Mouse (Mus musculus) mature B cell (primary cell): ENCODE measurements around the gene Atp1a4.

ENCODE experiments used
- in situ Hi-C: fragments of 300-500 bp; cut with MboI; formaldehyde crosslinking; loops from 2 replicates; pipeline ENCODE4 v1.14.3; 2019

The Atp1a4 gene

DNA sequence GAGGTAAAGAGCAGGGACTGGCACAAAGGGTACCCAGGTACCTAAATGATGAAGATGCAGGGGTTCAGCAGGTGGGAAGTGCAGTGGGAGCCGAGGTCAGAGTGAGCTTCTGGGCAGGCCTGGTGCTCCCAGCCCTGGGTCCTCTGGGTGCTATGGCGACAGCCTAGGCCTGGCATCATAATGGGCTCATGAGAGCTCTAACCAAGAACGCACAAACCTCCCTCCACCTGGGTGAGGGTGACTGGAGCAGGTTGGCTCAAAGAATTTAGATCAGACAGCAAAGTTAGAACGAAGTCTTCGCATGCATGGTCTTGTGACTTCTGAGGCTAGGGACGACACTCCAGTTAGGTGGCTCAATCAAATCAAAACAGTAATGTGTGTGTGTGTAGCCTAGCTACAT is at the start of gene Atp1a4:
Atp1a4 (minus strand) TSS at position 101 of the 400 bp plus-strand sequence.
- in situ Hi-C loops: no loop called here

DNA sequence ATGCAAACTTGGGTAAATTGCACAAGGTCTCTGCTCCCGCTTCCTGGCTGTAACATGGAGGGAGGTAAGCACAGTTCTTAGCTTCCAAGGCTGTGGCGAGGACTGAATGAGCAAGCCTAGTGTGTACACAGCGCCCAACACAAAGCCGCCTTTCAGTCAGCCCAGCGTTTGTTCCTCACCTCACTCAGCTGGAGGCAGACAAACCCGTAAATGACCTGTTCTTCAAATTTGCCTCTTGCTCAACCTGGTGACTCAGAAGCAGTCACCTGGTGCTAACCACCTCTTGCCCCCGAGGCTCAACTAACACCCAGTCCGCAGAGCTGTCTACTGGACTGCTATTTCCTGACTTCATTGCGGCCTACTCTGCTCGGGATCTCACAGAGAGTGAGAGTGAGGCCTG is 49.7 kb upstream of the Atp1a4 start:
- in situ Hi-C loops: no loop called here

DNA sequence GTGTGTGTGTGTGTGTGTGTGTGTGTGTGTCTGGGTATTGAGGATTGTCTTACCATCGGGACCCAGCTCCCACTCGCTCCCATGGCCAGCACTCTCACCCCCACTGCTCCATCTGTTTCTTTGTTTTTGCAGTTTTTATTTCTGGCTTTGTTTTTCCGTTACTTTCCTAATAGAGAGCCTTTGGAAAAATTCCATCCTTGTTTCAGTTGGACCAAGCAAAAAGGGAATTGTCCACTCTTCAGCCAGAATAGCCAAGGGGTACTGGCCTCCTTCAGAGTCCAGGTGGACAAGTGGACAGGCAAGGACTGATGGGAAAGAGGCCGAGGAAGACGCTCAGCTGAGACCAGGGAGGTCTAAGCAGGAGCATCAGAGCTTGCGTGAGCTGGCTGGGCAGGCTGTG is 48.7 kb upstream of the Atp1a4 start:
- in situ Hi-C loops: no loop called here

DNA sequence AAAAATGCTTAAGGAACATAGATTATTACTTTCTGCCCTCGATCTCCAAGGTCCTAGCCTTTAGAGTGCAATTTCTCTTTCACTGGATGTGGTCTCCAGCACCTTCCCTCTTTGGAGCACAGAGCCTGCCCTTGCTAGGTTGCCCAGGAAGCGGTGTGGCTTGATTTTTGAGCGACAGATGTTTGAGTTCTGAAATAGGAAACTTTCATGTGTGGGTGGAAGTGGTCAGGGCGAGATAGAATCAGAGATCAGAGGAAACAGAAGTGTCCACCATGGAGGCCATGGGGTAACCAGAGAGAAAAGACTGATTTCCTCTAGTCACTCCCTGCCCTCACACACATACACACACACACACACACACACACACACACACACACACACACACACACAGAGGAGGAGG is 48.0 kb upstream of the Atp1a4 start:
- in situ Hi-C loops: no loop called here

DNA sequence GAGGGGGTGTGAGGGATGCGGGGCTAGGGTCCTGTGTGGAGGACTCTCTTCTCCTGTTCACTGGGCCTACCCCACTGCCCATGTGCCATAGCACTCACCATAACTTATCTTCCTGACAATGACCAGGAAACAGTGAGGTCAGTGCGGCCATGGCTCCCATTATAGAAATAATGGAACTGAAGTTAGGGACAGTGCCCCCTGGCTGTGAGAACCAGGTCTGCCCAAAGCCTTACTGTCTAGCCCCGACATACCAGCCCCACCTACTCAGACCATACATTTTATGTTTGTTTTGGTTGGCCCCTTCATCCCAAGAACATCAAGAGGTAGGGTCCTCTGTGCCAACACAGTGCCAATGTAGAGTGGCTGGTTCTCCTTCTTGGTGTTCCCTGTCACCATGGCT is 47.4 kb upstream of the Atp1a4 start:
- in situ Hi-C loops: no loop called here

DNA sequence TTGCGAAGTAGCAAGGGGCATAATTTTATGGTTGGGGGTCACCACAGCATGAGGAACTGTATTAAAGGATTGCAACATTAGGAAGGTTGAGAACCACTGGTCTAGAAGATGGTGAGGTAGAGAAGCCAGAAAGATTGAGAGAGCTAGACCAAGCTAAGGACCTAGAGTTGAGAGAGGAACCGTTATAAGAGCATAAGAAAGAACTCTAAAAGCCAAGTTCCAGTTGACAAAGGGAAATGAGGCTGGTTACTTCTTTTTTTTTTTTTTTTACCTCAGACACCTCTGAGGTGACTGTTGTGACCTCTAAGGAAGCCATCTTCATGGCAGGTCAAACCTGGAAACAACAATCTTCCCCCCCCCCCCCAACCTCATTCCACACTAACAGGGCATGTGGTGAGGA is 46.9 kb upstream of the Atp1a4 start:
- in situ Hi-C loops: no loop called here

DNA sequence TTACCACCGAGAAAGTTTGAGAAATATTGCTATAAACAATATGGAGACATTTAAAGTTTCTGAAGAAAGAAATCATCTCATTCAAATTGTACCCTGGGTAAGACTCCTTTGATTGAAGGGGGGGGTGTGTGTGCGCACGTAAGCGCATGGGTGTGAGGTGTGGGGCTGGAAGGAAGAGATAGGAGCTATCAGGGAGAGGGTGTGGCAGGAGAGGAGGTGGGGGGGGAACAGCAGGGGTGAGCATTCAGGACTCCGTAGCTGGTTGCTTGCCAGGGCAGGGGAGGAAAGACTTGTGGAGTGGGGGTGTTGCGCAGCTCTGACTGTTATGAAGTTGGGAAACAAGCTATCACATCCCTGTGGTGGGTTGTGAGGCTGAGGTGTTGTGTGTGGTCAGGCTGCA is 46.2 kb upstream of the Atp1a4 start:
- in situ Hi-C loops: no loop called here

DNA sequence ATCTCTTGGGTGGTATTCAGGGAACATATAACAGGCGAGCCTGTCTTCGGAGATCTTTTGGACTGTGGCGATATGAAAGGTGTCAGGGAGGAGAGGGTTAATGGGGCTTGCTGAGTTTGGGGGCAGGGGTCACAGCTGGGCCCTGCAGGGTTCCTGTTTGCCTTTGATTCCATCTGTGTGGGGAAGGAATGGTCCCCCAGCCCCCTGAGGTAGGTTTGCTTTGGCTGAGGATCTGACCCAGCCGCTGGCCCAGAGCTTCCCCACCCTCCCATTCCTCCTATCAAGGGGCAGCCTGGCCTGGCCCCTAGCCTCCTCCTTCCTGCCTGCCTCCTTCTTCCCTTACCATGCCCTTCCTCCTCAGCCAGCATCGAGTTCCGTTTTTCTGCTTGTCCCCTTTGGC is 44.6 kb upstream of the Atp1a4 start:
- in situ Hi-C loops: no loop called here

DNA sequence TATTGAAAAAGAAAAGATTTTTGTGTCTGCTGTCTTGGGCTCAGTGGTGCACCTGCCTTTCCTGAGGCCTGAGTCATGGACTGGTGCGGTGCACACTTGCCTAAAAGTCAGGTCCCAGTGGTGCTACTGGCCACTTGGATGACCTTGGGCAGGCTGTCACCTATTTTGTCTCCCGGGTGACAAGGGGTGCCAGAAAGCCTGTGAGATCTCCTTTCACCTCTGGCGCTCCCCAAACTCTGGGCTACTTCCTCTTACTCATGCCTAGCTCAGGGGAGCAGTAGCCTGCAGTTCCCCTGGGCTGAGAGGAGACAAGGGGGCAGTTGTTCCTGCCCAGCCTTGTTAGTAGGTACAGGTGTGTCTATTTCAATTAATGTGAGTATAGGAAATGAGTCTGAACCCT is 44.1 kb upstream of the Atp1a4 start:
- in situ Hi-C loops: no loop called here

DNA sequence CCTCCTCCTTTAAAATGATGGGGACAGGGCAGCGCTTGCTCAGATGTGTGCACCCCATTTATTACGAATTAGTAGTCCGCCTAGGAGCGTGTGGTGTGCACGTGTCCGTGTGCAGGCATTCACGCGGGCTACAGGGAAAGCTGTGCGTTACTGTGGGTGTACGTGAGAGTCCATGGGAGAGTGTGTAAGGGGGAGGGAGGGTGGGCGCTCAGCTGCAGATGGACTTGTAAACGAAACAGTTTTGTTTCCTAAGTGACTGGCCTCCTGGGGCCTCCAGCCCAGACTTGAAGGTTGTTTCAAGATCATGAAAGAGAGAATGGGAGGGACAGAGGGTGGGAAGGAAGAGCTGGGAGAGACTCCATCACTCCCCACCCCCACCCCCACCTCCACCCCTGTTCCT is 43.0 kb upstream of the Atp1a4 start:
- in situ Hi-C loops: no loop called here

DNA sequence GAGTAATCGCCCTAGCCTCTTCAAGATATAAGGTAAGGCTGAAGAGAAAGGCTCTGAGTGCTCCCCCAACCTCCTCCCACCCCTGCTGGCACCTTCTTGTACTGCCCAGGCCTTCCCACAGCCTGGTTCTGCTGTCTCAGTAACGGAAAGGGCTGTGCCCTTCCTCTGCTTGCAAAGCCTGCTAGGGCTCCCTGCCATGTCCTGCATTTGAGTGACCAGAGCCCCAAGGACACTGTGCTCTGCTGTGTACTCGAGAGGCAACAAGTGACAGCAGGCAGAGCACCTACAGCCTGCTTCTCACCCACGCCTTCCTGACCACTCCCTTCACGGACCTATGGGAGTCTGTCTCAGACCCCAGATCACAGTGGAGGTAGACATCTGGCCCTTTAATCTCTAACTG is 42.0 kb upstream of the Atp1a4 start:
- in situ Hi-C loops: no loop called here

DNA sequence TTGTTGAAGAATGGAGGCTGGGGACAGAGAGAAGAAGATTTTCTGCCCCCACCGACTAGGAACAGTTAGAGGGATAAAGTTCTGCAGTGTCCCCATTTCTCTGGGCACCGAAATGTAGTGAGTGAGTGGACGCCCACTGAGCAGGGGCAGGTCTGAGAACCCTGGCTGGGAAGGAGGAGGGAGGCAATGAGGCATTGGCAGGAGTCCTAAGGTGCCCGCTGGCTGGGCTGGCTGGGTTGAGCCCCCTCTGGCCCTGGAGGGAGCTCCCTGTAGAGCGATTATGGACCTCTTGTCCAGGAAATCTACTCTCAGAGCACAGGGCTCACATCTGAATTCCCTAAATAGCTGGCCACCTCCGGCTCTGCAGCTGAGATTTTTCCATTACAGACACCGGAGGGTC is 41.3 kb upstream of the Atp1a4 start:
- in situ Hi-C loops: no loop called here

DNA sequence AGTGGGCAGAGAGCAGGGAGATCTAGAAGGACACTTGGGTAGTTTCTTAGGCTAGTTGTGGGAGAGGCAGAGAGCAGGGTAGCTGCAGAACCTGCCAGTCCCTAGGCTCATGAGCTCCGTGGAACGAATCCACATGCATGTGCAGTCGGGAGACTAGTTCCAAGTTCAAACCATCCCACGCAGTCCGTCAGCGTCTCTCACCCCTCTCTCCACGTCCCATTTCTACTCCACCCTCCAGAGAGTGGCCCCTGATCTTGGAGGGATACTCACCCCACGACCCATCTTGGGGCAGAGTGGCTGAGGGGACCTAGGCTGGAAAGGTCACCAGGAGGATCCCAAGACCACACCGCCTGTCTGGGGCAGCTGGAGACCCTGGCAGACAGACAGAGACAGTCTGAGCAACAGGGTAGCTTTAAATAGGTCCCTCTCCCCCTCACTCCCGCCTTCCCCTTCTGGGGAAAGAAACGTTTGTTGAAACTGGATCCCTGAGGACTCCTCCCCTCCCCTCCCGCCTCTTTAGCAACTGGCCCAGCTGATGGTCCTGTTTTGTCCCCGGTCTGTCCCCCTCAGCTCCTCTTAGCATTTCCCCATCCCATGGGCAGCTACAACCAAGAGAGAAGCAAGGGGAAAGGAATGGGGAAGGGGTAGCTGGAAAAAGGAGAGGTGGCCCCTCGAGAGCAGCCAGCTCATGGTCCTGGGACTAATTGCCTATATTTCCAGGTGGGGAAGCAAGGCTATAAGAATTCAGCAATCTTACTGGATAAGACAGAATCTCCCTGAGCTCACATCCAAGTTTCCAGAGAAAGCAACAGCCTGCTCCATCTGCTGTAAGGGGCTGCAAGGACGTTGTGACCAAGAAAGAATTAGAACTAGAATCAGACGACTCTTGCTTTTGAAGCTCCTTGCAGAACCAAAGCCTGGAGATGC is 39.7 kb upstream of the Atp1a4 start, which contains the start of gene Atp1a2:
Atp1a2 (minus strand) TSS at position 454 of the 927 bp plus-strand sequence.
- in situ Hi-C loops: no loop called here

DNA sequence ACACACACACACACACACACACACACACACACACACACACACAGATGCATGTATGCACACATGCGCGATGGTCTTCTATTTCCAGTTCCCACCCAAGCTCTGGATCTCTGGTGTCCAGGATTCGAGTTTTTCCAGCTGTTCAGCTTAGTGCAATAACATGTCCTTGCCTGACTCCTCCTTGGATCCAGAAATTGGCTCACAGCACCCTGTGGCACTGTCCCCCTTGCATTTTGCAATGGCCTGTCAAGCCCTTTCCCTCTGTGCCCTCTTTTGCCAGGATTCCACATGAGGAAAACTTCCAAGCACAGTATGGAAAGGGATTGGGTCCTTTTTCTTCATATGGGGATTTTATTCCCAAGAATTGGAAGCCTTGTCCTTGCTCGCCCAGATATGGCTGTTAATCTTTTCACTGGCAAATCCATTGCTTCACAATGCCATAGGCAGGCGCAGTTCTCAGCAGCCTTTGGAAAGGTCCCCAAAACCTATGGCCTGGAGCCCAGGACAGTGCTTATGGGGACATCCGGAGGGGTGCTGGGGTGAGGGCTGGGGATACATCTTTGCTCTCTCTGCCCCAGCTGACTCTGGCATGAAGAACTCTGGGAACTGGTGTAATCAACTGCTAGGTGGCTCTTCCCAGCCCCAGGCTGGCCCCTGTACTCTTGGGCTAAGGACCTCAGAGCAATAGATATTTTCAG is 38.7 kb upstream of the Atp1a4 start:
- in situ Hi-C loops: no loop called here

DNA sequence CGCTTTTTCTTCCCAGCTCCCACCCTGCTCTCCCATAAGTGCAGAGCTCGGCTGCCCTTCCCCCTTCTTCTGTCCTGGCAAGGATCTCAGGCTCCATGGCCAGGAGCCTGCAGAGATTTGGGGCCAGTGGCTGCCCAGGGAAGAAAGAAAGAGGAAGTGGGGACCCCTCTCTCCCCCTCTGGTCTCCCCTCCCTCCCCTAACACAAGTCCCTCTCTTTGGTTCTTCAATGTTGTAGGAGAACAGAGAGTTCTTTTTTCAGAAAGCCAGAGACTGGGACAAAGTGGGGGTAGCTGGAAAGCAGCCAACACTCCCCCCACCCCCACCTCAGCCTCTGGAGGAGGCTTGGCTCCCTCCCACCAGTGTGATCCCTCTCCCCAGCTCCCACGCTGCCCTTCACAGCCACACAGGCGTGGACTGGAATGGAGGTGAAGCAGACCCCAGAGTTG is 37.6 kb upstream of the Atp1a4 start:
- in situ Hi-C loops: no loop called here

DNA sequence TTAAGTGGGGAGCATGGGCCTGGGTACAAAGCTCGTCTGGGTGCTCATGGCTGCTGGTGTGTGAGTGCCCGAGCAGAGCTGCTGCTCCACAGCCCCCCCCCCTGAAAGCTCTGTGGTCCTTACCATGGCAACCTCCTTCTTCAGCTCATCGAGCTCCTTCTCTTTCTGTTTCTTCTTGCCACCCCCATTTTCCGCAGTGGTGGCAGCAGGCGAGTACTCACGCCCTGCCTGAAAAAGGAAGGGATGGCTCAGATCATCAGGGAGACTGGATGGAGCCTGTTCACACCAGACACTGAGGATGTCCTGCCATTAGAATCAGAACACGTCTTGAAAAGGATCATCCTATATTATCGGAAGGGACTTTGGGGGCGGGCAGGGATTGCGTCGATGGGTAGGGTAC is 35.2 kb upstream of the Atp1a4 start:
- in situ Hi-C loops: no loop called here

DNA sequence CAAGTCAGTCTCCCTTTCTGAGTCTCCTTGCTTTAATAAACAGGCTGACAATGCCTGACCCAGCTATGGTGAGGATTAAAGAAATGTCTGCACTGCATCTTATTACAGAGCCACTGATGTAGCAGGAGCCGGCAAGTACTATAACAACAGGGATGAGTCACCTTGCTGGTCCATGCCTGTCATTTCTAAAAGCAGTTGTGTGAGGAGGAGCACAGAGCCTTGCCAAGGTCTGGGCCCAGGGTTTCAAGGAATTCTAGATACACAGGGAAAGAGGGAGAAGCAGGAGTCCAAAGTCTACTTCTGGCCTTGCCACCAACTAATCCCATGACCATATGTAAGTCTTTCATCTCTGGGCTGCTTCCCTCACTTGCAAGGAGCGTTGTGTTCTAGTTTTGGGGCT is 34.7 kb upstream of the Atp1a4 start:
- in situ Hi-C loops: no loop called here

DNA sequence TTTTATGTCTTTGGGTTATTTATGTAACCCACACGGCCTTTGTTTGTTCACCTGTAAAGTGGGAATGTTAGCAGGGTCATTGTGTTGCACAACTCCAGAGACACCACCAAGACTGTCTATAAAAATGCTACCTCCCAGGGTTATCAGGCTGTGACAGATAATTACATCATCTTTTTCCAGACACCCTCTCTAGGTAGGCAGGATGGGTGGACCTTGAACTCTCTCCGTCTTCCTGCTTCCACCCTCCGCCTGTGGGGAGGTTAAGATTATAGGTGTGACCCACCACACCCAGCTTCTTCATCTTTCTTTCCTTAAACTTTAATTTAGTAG is 31.4 kb upstream of the Atp1a4 start:
- in situ Hi-C loops: no loop called here

DNA sequence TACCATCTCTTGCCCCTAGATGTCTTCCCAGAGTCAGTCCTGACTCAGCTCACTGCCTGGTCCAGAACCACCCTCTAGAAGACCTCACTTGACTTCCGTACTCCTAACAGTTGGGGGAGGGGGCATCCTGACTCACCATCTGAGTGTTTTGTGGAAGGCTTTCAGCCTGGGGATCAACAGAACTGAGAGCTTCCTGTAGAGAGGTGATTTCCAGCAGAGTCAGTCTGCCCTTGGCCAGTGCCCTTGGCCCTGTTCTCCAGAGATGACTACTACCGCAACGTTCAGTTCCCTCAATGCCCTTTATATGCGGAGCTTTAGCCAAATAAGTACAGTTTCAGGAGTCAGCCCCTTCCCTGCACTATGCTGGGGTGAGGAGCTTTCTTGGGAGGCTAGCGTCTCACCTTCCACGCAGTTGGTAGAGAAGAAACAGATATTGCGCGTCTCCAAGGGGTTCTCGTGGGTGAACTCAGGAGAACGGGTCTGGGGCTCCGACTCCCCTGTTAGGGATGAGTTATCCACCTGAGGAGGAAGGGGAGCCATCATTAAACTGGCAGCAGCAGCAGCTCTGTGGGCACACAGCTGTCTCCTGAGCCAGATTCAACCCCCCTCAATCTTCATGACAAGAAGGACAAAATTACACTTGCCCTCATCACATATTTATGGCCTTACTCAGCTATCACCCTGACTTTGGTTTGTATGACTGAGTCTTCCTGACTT is 30.8 kb upstream of the Atp1a4 start:
- in situ Hi-C loops: no loop called here

DNA sequence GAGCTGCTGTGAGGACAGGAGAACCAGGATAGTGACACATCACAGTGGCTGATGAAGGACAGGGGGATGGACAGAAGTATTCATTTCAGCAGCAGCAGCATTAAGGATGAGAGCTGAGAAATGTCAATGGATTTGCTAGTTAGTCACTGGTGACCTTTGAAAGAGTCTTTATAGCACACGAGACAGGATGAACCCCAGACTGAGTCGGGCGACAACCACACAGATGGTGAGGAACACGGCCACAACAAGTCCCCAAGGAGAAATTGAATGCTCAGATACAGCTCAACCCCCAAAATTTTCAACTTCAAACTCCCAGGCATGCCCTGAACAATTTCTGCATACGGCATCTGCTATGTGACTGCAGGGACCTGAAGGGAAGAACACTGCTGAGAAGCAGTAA is 28.5 kb upstream of the Atp1a4 start:
- in situ Hi-C loops: no loop called here

DNA sequence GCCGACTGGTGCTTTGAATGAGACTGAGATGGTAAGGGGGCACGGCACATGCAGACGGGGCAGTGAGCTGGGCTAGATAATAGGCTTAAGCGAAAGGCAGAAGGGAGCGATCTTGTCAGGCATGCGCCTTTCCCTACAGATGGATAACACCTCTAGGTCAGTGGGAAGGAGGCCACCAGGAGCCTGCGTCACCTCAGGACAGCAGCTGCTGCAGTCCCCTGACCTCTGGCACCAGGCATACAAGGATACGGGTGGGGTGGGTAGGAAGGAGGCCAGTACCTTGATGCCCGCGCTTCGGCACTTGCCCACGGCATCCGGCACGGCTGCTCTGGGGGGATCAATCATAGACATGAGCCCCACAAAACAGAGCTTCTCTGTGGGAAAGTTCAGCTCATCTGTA is 26.0 kb upstream of the Atp1a4 start:
- in situ Hi-C loops: no loop called here

DNA sequence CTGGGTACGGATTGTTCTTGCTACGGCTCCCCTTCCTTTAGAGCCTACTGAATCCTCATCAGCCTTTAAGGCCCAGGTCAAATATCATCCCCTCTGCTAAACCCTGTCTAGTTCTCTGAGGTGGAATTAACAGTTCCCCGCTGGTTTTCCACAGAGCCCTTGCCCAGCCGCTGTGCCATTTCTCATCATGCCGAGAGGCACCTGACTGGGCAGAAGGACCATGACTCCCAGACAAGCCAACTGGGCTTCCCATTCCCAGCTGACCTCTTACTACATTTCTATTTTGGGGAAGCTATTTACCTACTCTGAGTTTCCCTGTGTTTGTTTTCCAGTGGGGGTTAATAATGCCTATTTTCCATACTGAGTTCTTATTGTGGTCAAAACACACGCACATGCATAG is 24.9 kb upstream of the Atp1a4 start:
- in situ Hi-C loops: no loop called here
